Mouse (Mus musculus) frontal cortex, postnatal 36 days (tissue): Measurements from ENCODE around the gene Gpx6.

Experiments
- DNase-seq, 2 experiments: peaks; one replicate each; pipeline ENCODE4 v3.0.0; 2022; ENCODE audit warnings: low spot score in 2 of 2

Gpx6 gene

DNA sequence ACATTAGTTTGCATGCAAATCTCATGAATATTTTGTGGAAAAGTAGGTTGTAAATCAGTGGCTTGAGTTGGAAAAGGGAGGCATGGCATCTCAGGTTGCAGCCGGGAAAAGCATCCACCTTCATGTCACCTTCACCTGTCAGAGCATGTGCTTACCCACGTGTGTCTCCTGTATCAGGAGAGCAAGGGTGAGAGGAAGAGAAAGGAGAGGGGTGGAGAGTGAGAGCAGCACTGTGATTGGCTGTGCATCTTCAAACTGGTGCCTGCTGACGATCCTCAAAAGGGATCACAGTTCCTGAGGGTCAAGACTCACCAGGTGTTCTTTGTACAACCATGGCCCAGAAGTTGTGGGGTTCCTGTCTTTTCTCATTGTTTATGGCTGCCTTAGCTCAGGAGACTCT lies at the start of gene Gpx6:
TSS of gene Gpx6 (plus strand) at position 200 of the 400 bp plus-strand sequence.
- DNase-seq = no peak

DNA sequence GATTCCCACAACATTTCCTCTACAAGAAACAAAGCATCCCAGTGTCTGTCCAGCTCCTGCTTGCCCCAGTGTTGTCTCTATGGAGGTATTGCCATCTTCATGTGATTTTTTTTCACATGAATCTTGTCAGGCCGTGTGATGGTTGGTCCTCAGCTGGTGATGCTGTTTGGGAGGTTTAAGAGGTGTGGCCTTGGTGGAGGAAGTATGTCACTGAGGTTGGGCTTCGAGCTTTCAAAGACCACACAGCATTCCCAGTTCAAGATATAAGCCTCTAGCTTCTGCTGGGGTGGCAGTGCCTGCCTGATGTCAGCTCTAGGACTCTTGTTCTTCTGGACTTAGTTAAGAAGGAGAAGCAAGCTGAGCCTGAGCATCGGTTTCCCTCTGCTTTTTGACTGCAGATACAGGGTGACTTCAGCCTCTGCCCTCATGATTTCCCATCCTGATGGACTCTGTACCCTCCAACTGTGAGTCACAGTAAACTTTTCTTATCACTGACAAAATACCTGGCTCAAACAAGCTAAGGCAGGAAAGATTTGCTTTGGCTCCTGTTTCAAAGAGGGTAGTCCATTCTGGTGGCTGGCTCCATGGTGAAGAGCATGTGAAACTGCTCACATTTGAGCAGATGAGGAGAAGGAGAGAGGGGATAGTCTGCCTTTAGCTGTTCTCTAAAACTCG lies 49.0 kb upstream of the Gpx6 start:
- no peak for DNase-seq

DNA sequence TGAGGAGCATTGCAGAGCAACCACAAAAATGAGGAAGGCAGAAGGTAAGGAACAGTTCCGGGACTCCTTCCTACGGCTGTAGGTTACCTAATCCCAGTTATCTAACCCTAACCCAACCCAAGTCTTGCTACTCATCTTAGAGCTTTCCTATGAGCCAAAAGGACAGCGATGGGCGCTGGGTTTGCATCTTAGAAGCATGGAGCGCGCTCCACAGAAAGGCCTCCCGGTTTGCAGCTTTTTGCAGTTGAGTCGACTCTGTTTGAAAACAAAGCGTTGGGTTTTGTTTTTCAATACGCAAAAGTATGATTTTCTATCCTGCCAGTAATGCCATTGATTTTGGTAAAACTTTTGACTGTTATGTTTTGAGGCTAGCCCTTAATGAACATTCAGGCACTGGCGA lies 48.0 kb upstream of the Gpx6 start:
- no peak for DNase-seq

DNA sequence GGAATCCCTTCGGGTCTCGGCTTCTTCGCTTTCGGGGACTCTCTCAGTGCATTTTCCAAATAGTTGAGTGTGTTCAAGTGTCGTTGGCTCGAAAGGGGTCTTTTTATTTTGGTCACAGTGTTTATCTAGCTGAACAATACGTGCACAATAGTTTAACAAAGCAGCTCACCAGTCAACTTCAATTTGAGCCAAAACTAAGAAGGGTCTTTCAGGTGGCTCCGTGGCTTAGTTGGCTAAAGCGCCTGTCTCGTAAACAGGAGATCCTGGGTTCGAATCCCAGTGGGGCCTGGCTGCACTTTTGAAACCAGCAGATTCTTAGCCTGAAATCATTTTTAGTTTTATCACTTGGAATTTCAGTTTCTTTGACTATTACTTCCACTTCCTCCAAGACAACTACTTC lies 47.6 kb upstream of the Gpx6 start:
- peak; percentile 61 to 76 for DNase-seq

DNA sequence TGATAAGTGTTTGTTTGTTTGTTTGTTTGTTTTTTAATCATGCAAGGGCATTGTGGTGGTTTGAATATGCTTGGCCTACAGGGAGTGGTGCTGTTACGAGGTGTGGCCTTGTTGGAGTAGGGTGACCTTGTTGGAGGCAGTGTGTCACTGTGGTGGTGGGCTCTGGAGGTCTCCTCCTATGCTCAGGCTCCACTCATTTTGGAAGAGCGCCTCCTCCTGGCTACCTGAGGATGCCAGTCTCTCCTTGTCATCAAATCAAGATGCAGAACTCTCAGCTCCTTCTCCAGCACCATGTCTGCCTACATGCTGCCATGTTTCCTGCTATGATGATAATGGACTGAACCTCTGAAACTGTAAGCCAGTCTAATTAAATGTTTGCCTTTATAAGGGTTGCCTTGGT lies 46.2 kb upstream of the Gpx6 start:
- no peak for DNase-seq

DNA sequence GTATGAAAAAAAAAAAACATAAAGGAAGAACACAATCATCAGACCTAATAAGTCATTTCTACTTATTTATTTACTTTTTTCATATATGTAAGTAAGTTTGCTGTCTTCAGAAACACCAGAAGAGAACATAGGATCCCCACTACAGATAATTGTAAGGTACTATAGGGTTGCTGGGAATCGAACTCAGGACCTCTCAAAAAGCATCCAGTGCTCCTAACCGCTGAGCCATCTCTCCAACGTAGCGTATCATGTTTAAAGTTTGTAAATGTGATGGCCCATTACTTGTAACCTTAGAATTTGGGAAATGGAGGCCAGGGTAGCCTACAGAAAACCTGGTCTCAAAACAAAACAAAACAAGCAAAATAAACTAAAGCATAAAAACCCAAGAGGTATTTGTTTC lies 44.4 kb upstream of the Gpx6 start:
- DNase-seq = no peak

DNA sequence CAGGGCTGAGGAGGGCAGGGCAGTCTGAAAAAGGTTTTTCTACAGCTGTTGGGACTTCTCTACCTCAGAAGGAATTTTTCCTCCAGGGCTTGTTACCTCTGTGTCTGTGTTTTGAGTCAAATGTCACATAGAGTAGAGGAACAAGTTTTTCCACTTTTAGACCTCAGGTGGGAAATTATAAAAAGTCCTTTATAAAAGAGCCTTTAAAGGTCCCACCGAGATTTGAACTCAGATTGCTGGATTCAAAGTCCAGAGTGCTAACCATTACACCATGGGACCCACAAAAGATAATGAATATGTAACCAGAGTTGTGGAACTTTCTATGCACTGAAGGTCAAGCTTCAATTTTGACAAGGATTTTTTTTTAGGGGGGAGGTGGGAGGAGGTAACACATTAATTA lies 43.7 kb upstream of the Gpx6 start:
- DNase-seq = no peak

- peak; percentile 45 to 55 for DNase-seq
Observed at GRCm38 (mm10) chr13:21275021-21275814, 36.7 kb upstream of the Gpx6 start.

- peak; percentile 90 to 95 for DNase-seq
Observed at GRCm38 (mm10) chr13:21275815-21276550, 35.9 kb upstream of the Gpx6 start.

- no peak for DNase-seq
Observed at GRCm38 (mm10) chr13:21276551-21276950, 35.4 kb upstream of the Gpx6 start.

- DNase-seq = no peak
Observed at GRCm38 (mm10) chr13:21279076-21279475, 32.8 kb upstream of the Gpx6 start.

- peak; percentile 91 to 96 for DNase-seq
Observed at GRCm38 (mm10) chr13:21279559-21279958, 32.4 kb upstream of the Gpx6 start.

DNA sequence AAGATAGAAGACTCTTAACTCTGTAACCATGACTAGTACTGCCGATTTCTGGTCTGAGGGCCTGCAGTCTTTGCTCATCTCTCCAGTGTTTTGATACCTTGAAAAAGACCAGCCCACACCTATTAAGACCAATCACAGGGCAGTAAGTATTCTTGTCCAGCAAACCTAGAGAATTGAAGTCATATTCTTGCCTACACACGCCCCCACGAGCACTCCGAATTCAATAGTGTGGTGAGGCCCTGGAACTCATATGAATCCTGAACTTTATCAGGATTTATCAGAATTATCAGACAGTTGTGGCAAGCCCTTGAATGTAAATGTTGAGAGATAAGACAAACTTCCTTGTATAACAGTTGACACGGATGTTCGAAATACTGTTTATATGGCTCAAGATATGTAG lies 19.3 kb upstream of the Gpx6 start, which contains the start of gene Gpx5:
TSS of gene Gpx5 (minus strand) at position 101 of the 400 bp plus-strand sequence.
- DNase-seq = no peak

GRCm38 (mm10) chr13:21298557-21298956 lies 13.4 kb upstream of the Gpx6 start:
- no peak for DNase-seq

- DNase-seq = no peak
Observed at GRCm38 (mm10) chr13:21304483-21305066, 7.3 kb upstream of the Gpx6 start.

GRCm38 (mm10) chr13:21309788-21310187 lies 2.1 kb upstream of the Gpx6 start:
- DNase-seq = no peak

DNA sequence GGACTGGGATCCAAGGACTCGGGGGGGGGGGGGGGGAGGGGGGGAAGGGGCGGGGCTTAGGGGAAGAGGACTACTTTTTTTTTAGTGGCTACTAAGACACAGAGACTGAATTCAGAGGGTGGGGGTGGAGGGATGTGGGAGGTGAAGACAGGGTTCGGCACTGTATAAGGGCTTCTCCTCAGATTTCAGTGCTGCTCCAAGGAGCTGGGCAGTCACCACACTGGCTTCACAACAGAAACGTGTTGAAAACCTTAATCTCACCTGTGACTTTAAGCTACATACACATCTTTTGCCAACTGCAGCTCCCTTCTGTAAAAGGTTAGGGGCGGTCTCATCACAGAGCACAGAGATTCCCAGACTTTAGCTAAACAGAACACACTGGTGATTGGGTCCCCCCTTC lies 929 bp downstream of the Gpx6 start:
- DNase-seq = no peak

GRCm38 (mm10) chr13:21313903-21314302 lies 2.0 kb downstream of the Gpx6 start:
- no peak for DNase-seq

DNA sequence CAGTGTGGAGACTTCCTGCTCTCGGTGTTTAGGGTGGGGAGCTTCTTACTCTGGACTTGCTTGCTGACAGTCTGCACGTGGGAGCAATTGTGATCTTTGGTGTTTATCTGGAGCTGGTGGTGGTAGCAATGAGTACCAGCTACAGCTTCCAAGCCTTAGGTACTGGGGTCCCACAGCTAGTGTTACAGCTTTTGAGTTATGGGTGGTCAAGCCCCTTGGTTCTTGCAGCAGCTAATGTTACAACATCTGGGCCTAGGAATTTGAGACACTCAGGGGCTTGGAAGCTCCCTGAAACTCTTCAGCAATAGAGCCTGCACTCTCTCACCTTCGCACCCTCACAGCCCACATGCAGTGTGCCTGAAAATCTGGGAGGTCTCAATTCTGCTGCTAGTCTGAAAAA lies 8.3 kb downstream of the Gpx6 start:
- DNase-seq = no peak

GRCm38 (mm10) chr13:21321890-21322494 lies 10.1 kb downstream of the Gpx6 start:
- DNase-seq = peak; percentile 35 to 51

- DNase-seq = peak; percentile 75 to 78
Observed at GRCm38 (mm10) chr13:21322509-21323375, 10.8 kb downstream of the Gpx6 start.
